Mouse (Mus musculus): ENCODE data around the gene Mrpl28. TPM values are rescaled to one million over a fixed set of nuclear protein-coding genes. Genes with fewer than 3 reads are reported as not detected.
"Not testable (repeated sequence)": the region's sequence is repeated elsewhere in the genome, so short reads cannot be mapped to it uniquely, and the experiment has no call there.

Gene Mrpl28
- 10 to 100 TPM; 58.1 to 71.4 (median 62.0) TPM for total RNA-seq (2022)

GRCm38 (mm10) chr17:26123267-26123684 is at the start of gene Mrpl28:
TSS of gene Mrpl28 (plus strand) at chr17:26123500.
- peak; percentile 85 to 86 for DNase-seq (ENCODE audit: low spot score in 2 of 2)

- DNase-seq (ENCODE audit: low spot score in 2 of 2) = no peak
Observed at GRCm38 (mm10) chr17:26075246-26075645, 48.1 kb upstream of the Mrpl28 start.

- no peak for DNase-seq (ENCODE audit: low spot score in 2 of 2)
Observed at GRCm38 (mm10) chr17:26078851-26079250, 44.4 kb upstream of the Mrpl28 start.

GRCm38 (mm10) chr17:26080867-26081266 is 42.4 kb upstream of the Mrpl28 start:
- no peak for DNase-seq (ENCODE audit: low spot score in 2 of 2)

GRCm38 (mm10) chr17:26087059-26087564 is 36.2 kb upstream of the Mrpl28 start:
- DNase-seq (ENCODE audit: low spot score in 2 of 2) = no peak

GRCm38 (mm10) chr17:26089905-26090632 is 33.2 kb upstream of the Mrpl28 start, which contains the start of gene Decr2:
TSS of gene Decr2 (minus strand) at chr17:26090337.
- peak; percentile 84 to 90 for DNase-seq (ENCODE audit: low spot score in 2 of 2)

GRCm38 (mm10) chr17:26094531-26095110 is 28.7 kb upstream of the Mrpl28 start:
- DNase-seq (ENCODE audit: low spot score in 2 of 2) = no peak

GRCm38 (mm10) chr17:26095121-26095740 is 28.1 kb upstream of the Mrpl28 start, which contains the start of gene Nme4:
TSS of gene Nme4 (minus strand) at chr17:26095602.
- DNase-seq (ENCODE audit: low spot score in 2 of 2) = peak; percentile 49 to 67

GRCm38 (mm10) chr17:26098461-26098860 is 24.8 kb upstream of the Mrpl28 start:
- DNase-seq (ENCODE audit: low spot score in 2 of 2) = no peak

GRCm38 (mm10) chr17:26099316-26099715 is 24.0 kb upstream of the Mrpl28 start:
- DNase-seq (ENCODE audit: low spot score in 2 of 2) = not testable (repeated sequence)

GRCm38 (mm10) chr17:26100166-26100565 is 23.1 kb upstream of the Mrpl28 start:
- no peak for DNase-seq (ENCODE audit: low spot score in 2 of 2)

- no peak for DNase-seq (ENCODE audit: low spot score in 2 of 2)
Observed at GRCm38 (mm10) chr17:26101478-26101877, 21.8 kb upstream of the Mrpl28 start.

GRCm38 (mm10) chr17:26105619-26106018 is 17.7 kb upstream of the Mrpl28 start:
- no peak for DNase-seq (ENCODE audit: low spot score in 2 of 2)

- DNase-seq (ENCODE audit: low spot score in 2 of 2) = no peak
Observed at GRCm38 (mm10) chr17:26110156-26110555, 13.1 kb upstream of the Mrpl28 start.

- DNase-seq (ENCODE audit: low spot score in 2 of 2) = no peak
Observed at GRCm38 (mm10) chr17:26111024-26111423, 12.3 kb upstream of the Mrpl28 start.

- no peak for DNase-seq (ENCODE audit: low spot score in 2 of 2)
Observed at GRCm38 (mm10) chr17:26111722-26112121, 11.6 kb upstream of the Mrpl28 start.

GRCm38 (mm10) chr17:26112751-26113150 is 10.5 kb upstream of the Mrpl28 start:
- DNase-seq (ENCODE audit: low spot score in 2 of 2) = no peak

- DNase-seq (ENCODE audit: low spot score in 2 of 2) = peak in 1 of 2 experiments; percentile 51
Observed at GRCm38 (mm10) chr17:26113181-26113948, 9.9 kb upstream of the Mrpl28 start, which contains the start of gene Tmem8. TSS of gene Tmem8 (plus strand) at chr17:26113299.

- no peak for DNase-seq (ENCODE audit: low spot score in 2 of 2)
Observed at GRCm38 (mm10) chr17:26114061-26114460, 9.2 kb upstream of the Mrpl28 start.

GRCm38 (mm10) chr17:26114461-26114860 is 8.8 kb upstream of the Mrpl28 start:
- DNase-seq (ENCODE audit: low spot score in 2 of 2) = not testable (repeated sequence)

- no peak for DNase-seq (ENCODE audit: low spot score in 2 of 2)
Observed at GRCm38 (mm10) chr17:26115205-26115898, 7.9 kb upstream of the Mrpl28 start.

Data from layer of hippocampus, adult 8-10 months (tissue).